In genomic region chr5:135175086-135175485, GRCm38 (mm10) we compare ENCODE assay signal across 27 mouse cellular contexts. TPM values are rescaled to one million over a fixed set of nuclear protein-coding genes. Genes with fewer than 3 reads are reported as not detected.
DNase-seq lines count a peak whose midpoint lies in the region; ATAC-seq and TF ChIP-seq lines count a peak whose summit lies in the region.
"Had no signal": no experiment of that assay in that cellular context is flagged by ENCODE, and none has a peak within 500 bp of the region (broad histone marks: within the 10 kb centered on the region; RNA-seq: fewer than 3 reads in every experiment).

No protein-coding gene starts in this region.

- no peak for DNase-seq in gastrocnemius, adult 2 months
- DNase-seq in gastrocnemius, postnatal 10 days: no peak
- no peak for DNase-seq in kidney, postnatal 0 days (ENCODE audit: low spot score)
- no peak for DNase-seq in kidney, postnatal 4 days
- no peak for DNase-seq in ES-E14 (ENCODE audit: low read depth, low spot score)
- DNase-seq in right cerebral cortex, postnatal 25 days: no peak
- no peak for DNase-seq in thymus, postnatal 25 days
- DNase-seq: adrenal gland, postnatal 10 days; adrenal gland, postnatal 36 days; cerebellum, adult 18-20 months; cerebellum, adult 9-10 months; cerebellum, postnatal 14 days; forebrain, postnatal 0 days; gastrocnemius, postnatal 36 days; heart, postnatal 10 days; heart, postnatal 36 days had no signal

- H3K27me3 ChIP-seq in kidney, postnatal 0 days (ENCODE audit: insufficient read depth, low read length): no peaks in the 10 kb centered on the region
- no peaks in the 10 kb centered on the region for H3K27me3 ChIP-seq in E14TG2a.4 (ENCODE audit: insufficient read depth, low read length)
- H3K27me3 ChIP-seq: embryonic facial prominence, embryonic 12.5 days; embryonic facial prominence, embryonic 15.5 days; heart, embryonic 12.5 days; heart, embryonic 15.5 days; Patski had no signal

- ATAC-seq in kidney, postnatal 0 days (replicated peaks; ENCODE audit: low FRiP score, low read depth): no peak
- ATAC-seq: forebrain, embryonic 14.5 days; forebrain, postnatal 0 days; intestine, postnatal 0 days; Patski had no signal

- in situ Hi-C loops in ES-E14 (cut with MboI; ENCODE audit: low sequenced_read_pairs in 2 of 2, unreplicated experiment in 2 of 2): no loop called here

- TF ChIP-seq CTCF in gastrocnemius, adult 2 months (IDR thresholded peaks at IDR 0.05): 0 out of 2 replicates have a peak, but pooled peaks have one; percentile 1
- 0 out of 2 replicates have a peak, but pooled peaks have one; percentile 19 for TF ChIP-seq CTCF in kidney, postnatal 0 days (IDR thresholded peaks at IDR 0.05; ENCODE audit: low read depth)
- 0 out of 2 replicates have a peak, but pooled peaks have one; percentile 14 for TF ChIP-seq CTCF in E14TG2a.4 (conservative IDR thresholded peaks at IDR 0.05; ENCODE audit: low read length)

- no peak overlapping the region for H3K4me3 ChIP-seq in gastrocnemius, adult 2 months
- H3K4me3 ChIP-seq in kidney, postnatal 0 days (replicated peaks; ENCODE audit: low read depth, low read length): no peak overlapping the region
- H3K4me3 ChIP-seq in E14TG2a.4 (replicated peaks; ENCODE audit: low read length) (peak overlapping the region; percentile 49), ES-E14 (ENCODE audit: insufficient read depth in 1 of 2, low read depth in 1 of 2, low read length in 2 of 2, poor library complexity in 1 of 2, severe bottlenecking in 1 of 2) (no peak overlapping the region)
- H3K4me3 ChIP-seq: embryonic facial prominence, embryonic 12.5 days; embryonic facial prominence, embryonic 15.5 days; heart, embryonic 12.5 days; heart, embryonic 15.5 days; hindbrain, embryonic 10.5 days had no signal

- no peak overlapping the region for H3K9ac ChIP-seq in kidney, postnatal 0 days (ENCODE audit: low read depth, low read length)
- H3K9ac ChIP-seq in ES-E14 (ENCODE audit: insufficient read depth, low read depth, low read length, poor library complexity, severe bottlenecking): peak overlapping the region; percentile 26; the same call in 1 of the 2 replicates
- H3K9ac ChIP-seq: embryonic facial prominence, embryonic 12.5 days; embryonic facial prominence, embryonic 15.5 days; forebrain, postnatal 0 days; heart, embryonic 12.5 days; heart, embryonic 15.5 days; hindbrain, embryonic 14.5 days had no signal

- H3K4me2 ChIP-seq in kidney, postnatal 0 days (ENCODE audit: low read length): no peak overlapping the region
- H3K4me2 ChIP-seq: embryonic facial prominence, embryonic 12.5 days; embryonic facial prominence, embryonic 15.5 days; heart, embryonic 12.5 days; heart, embryonic 15.5 days; hindbrain, embryonic 14.5 days had no signal

- peaks cover 49% of the 10 kb centered on the region for H3K36me3 ChIP-seq in kidney, postnatal 0 days (ENCODE audit: insufficient read depth, low read length)
- H3K36me3 ChIP-seq in E14TG2a.4 (ENCODE audit: insufficient read depth, low read length) (peaks cover 95% of the 10 kb centered on the region), ES-E14 (ENCODE audit: control insufficient read depth, insufficient read depth, low read length, poor library complexity, severe bottlenecking) (peaks cover 26% of the 10 kb centered on the region)

- H3K4me1 ChIP-seq in kidney, postnatal 0 days (replicated peaks; ENCODE audit: insufficient read depth, low read length): 0 out of 2 replicates have a peak, but pooled peaks cover under 1% of the 10 kb centered on the region
- peaks cover 98% of the 10 kb centered on the region for H3K4me1 ChIP-seq in E14TG2a.4 (replicated peaks; ENCODE audit: low read depth, low read length)
- H3K4me1 ChIP-seq in ES-E14 (ENCODE audit: control insufficient read depth in 2 of 2, insufficient read depth in 2 of 2, low read length in 2 of 2, poor library complexity in 1 of 2): peaks cover 0 to 22% of the 10 kb centered on the region in 2 experiments; a peak in 2 of 4 replicates
- H3K4me1 ChIP-seq: embryonic facial prominence, embryonic 12.5 days had no signal

- H3K27ac ChIP-seq in gastrocnemius, adult 2 months: no peak overlapping the region
- H3K27ac ChIP-seq in kidney, postnatal 0 days: no peak overlapping the region
- H3K27ac ChIP-seq in ES-E14 (ENCODE audit: insufficient read depth, low read depth, low read length, poor library complexity, severe bottlenecking): peak overlapping the region; percentile 64; the same call in 1 of the 2 replicates
- H3K27ac ChIP-seq: embryonic facial prominence, embryonic 12.5 days; embryonic facial prominence, embryonic 15.5 days; heart, embryonic 15.5 days; hindbrain, embryonic 10.5 days; hindbrain, embryonic 14.5 days had no signal

- H3K9me3 ChIP-seq in kidney, postnatal 0 days (replicated peaks; ENCODE audit: low read length): no peaks in the 10 kb centered on the region
- H3K9me3 ChIP-seq in E14TG2a.4 (ENCODE audit: low read length) (no peaks in the 10 kb centered on the region), ES-E14 (ENCODE audit: control insufficient read depth, insufficient read depth, low read depth, low read length) (no peaks in the 10 kb centered on the region)
- H3K9me3 ChIP-seq: embryonic facial prominence, embryonic 12.5 days; embryonic facial prominence, embryonic 15.5 days; G1E; heart, embryonic 12.5 days; heart, embryonic 15.5 days; hindbrain, embryonic 10.5 days had no signal

- intact Hi-C loops in gastrocnemius, adult 2 months (cut with DNase I): no loop called here

TF ChIP-seq in ES-E14, 5 proteins besides CTCF, POLR2A, EP300 and RAD21:
- TF ChIP-seq ZC3H11A (IDR thresholded peaks at IDR 0.05; ENCODE audit: borderline replicate concordance, low read depth, low read length) (no peak), CHD2 (IDR thresholded peaks at IDR 0.05; ENCODE audit: low read depth, low read length) (no peak), HCFC1 (IDR thresholded peaks at IDR 0.05; ENCODE audit: borderline replicate concordance, insufficient read depth, low read length) (no peak), MAFK (IDR thresholded peaks at IDR 0.05; ENCODE audit: insufficient read depth, low read depth, low read length) (no peak), ZNF384 (IDR thresholded peaks at IDR 0.05; ENCODE audit: low read depth, low read length) (no peak)

RNA-seq across cellular contexts. Expression of gene Bcl7b, which starts 7.0 kb away (rescaled TPM):
- 10 to 100 TPM; 28.3 to 28.6 TPM for total RNA-seq in gastrocnemius, adult 2 months (2021)
- total RNA-seq in gastrocnemius, postnatal 10 days (2021): 10 to 100 TPM; 28.4 to 28.9 TPM
- polyA plus RNA-seq in kidney, postnatal 0 days (2015; fragmentation: Nextera tagmentation; extraction: Ambion mirVana): 58.8 and 65.6 TPM in 2 replicates
- total RNA-seq in ES-E14 (2012; rRNA removed): 15.0 and 17.5 TPM in 2 replicates

RNA-seq across cellular contexts. Expression of gene Baz1b, which starts 12.0 kb away (rescaled TPM):
- total RNA-seq in gastrocnemius, adult 2 months (2021): 10 to 100 TPM; 32.7 to 36.8 TPM
- total RNA-seq in gastrocnemius, postnatal 10 days (2021): 10 to 100 TPM; 29.0 to 39.2 TPM
- 22.6 and 22.9 TPM in 2 replicates for polyA plus RNA-seq in kidney, postnatal 0 days (2015; fragmentation: Nextera tagmentation; extraction: Ambion mirVana)
- total RNA-seq in ES-E14 (2012; rRNA removed): 63.1 and 70.1 TPM in 2 replicates

RNA-seq across cellular contexts. Expression of gene Tbl2, which starts 25.6 kb away (rescaled TPM):
- 1 to 10 TPM; 8.8 to 9.1 TPM for total RNA-seq in gastrocnemius, adult 2 months (2021)
- total RNA-seq in gastrocnemius, postnatal 10 days (2021): 10 to 100 TPM; 13.6 to 16.8 TPM
- 14.5 and 17.4 TPM in 2 replicates for polyA plus RNA-seq in kidney, postnatal 0 days (2015; fragmentation: Nextera tagmentation; extraction: Ambion mirVana)
- 49.6 and 99.0 TPM in 2 replicates for total RNA-seq in ES-E14 (2012; rRNA removed)
